In the genomic region with DNA sequence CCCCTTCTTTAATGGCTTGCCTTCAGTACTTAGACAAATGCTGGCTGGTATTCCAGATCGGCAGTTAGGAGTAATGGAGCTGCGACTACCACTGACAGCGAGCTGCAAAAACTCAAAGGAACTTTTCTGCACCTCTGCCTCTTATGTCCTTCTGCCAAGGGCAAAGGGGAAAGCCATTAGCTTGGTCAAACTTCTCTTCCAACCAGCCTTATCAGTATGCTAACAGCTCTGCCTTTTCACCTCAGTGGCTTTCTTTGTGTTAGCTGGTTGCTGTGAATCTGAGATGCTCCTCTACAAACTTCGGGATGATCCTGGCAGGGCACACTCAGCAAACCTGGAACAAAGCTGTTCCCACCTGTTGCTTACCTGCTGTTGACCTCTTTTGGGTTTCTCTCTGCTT, we compare ENCODE assay signal across 15 mouse cellular contexts.
"Had no signal": no experiment of that assay in that cellular context is flagged by ENCODE, and none has a peak within 500 bp of the region (broad histone marks: within the 10 kb centered on the region; RNA-seq: fewer than 3 reads in every experiment).

No protein-coding gene starts in this region.

- H3K9me3 ChIP-seq: limb, embryonic 15.5 days; liver, embryonic 12.5 days; midbrain, embryonic 12.5 days; neural tube, embryonic 13.5 days had no signal

- H3K4me2 ChIP-seq: limb, embryonic 15.5 days; liver, embryonic 12.5 days; lung, embryonic 14.5 days; midbrain, embryonic 12.5 days; neural tube, embryonic 13.5 days had no signal

- H3K27ac ChIP-seq: left cerebral cortex, adult 2 months; limb, embryonic 15.5 days; liver, embryonic 12.5 days; midbrain, embryonic 12.5 days; neural tube, embryonic 13.5 days had no signal

- H3K36me3 ChIP-seq: limb, embryonic 15.5 days; liver, embryonic 12.5 days; midbrain, embryonic 12.5 days; neural tube, embryonic 13.5 days had no signal

- H3K9ac ChIP-seq: limb, embryonic 15.5 days; liver, embryonic 12.5 days; lung, embryonic 14.5 days; midbrain, embryonic 12.5 days; neural tube, embryonic 13.5 days had no signal

- H3K4me1 ChIP-seq: midbrain, embryonic 12.5 days; neural tube, embryonic 13.5 days had no signal

- H3K4me3 ChIP-seq: left cerebral cortex, adult 2 months; limb, embryonic 15.5 days; liver, embryonic 12.5 days; midbrain, embryonic 12.5 days; neural tube, embryonic 13.5 days had no signal

- H3K27me3 ChIP-seq: limb, embryonic 15.5 days; liver, embryonic 12.5 days; midbrain, embryonic 12.5 days; neural tube, embryonic 13.5 days had no signal

- DNase-seq: kidney, postnatal 14 days; lung, embryonic 14.5 days; lung, postnatal 10 days; lung, postnatal 4 days; retina, postnatal 1 day; right cerebral cortex, postnatal 4 days; spleen, adult 18-20 months; thymus, adult 18-20 months; thymus, postnatal 14 days had no signal

- ATAC-seq: liver, embryonic 12.5 days; midbrain, embryonic 16.5 days had no signal
